ENCODE assay signal across 8 mouse cellular contexts in genomic region chr8:12395071-12396031, GRCm38 (mm10). TPM values are rescaled to one million over a fixed set of nuclear protein-coding genes. Genes with fewer than 3 reads are reported as not detected.
A peak's percentile ranks its signal among the peaks of the same experiment; 100 is the strongest.
DNase-seq lines count a peak whose midpoint lies in the region; ATAC-seq and TF ChIP-seq lines count a peak whose summit lies in the region.

Gene Sox1 (plus strand): TSS chr8:12395295.

- TF ChIP-seq CTCF in hindbrain, postnatal 0 days (IDR thresholded peaks at IDR 0.05; ENCODE audit: low read depth): no peak

- WGBS in hindbrain, postnatal 0 days: 2% methylated on average over 69 of the region's 89 CpGs
- 1% methylated on average over 77 of the region's 89 CpGs for WGBS in liver, embryonic 12.5 days (ENCODE audit: insufficient replicate concordance)

- H3K27ac ChIP-seq in hindbrain, postnatal 0 days: peak within 1 kb of the TSS; percentile 80
- H3K27ac ChIP-seq in liver, embryonic 12.5 days: no peak within 1 kb of the TSS

- H3K9ac ChIP-seq in hindbrain, postnatal 0 days (replicated peaks; ENCODE audit: low read length): peak within 1 kb of the TSS; percentile 65
- H3K9ac ChIP-seq in liver, embryonic 12.5 days: no peak within 1 kb of the TSS

- H3K4me2 ChIP-seq in hindbrain, postnatal 0 days (ENCODE audit: low read depth, low read length): peak within 1 kb of the TSS; percentile 51
- peak within 1 kb of the TSS; percentile 54 for H3K4me2 ChIP-seq in liver, embryonic 12.5 days

- peak; percentile 46 for DNase-seq in adrenal gland, postnatal 14 days
- DNase-seq in adrenal gland, postnatal 10 days: no peak
- peak; percentile 41 for DNase-seq in thymus, postnatal 4 days
- no peak for DNase-seq in thymus, postnatal 25 days
- peak; percentile 91 for DNase-seq in hindbrain, postnatal 0 days (ENCODE audit: low spot score)
- DNase-seq in right cerebral cortex, postnatal 25 days: peak; percentile 75
- DNase-seq in T-cell, adult 2 months (ENCODE audit: low spot score): no peak

- H3K36me3 ChIP-seq in hindbrain, postnatal 0 days (ENCODE audit: insufficient read depth, low read length): no peaks in the 10 kb centered on the region
- H3K36me3 ChIP-seq in liver, embryonic 12.5 days: no peaks in the 10 kb centered on the region

- H3K4me3 ChIP-seq in hindbrain, postnatal 0 days (ENCODE audit: low read length): peak within 1 kb of the TSS; percentile 47
- peak within 1 kb of the TSS; percentile 39 for H3K4me3 ChIP-seq in liver, embryonic 12.5 days

- peaks cover 55% of the 10 kb centered on the region for H3K27me3 ChIP-seq in hindbrain, postnatal 0 days (ENCODE audit: insufficient read depth, low read length)
- peaks cover 97% of the 10 kb centered on the region for H3K27me3 ChIP-seq in liver, embryonic 12.5 days (replicated peaks)

- ATAC-seq in hindbrain, postnatal 0 days: peak; percentile 92
- ATAC-seq in liver, embryonic 12.5 days: no peak

- H3K9me3 ChIP-seq in hindbrain, postnatal 0 days (ENCODE audit: low read length): no peaks in the 10 kb centered on the region
- no peaks in the 10 kb centered on the region for H3K9me3 ChIP-seq in liver, embryonic 12.5 days (replicated peaks)

- H3K4me1 ChIP-seq in hindbrain, postnatal 0 days (ENCODE audit: insufficient read depth, low read length): no peaks in the 10 kb centered on the region
- 0 out of 2 replicates have a peak, but pooled peaks cover 19% of the 10 kb centered on the region for H3K4me1 ChIP-seq in liver, embryonic 12.5 days

RNA-seq across cellular contexts. Expression of gene Sox1, which starts in this region (rescaled TPM):
- total RNA-seq in adrenal gland, postnatal 14 days (2021): not detected in 2 replicates
- total RNA-seq in adrenal gland, postnatal 10 days (2021): not detected
- 23.1 and 25.1 TPM in 2 replicates for total RNA-seq in hindbrain, postnatal 0 days (2014; rRNA removed)
- 2.5 and 2.7 TPM in 2 replicates for polyA plus RNA-seq in hindbrain, postnatal 0 days (2015; fragmentation: Nextera tagmentation; extraction: Ambion mirVana)
- polyA plus RNA-seq in liver, embryonic 12.5 days (2016; fragmentation: Nextera tagmentation; extraction: Ambion mirVana): not detected in 2 replicates

Comparison
In these comparisons a context has a peak if more than half of its experiments do, and no peak if none do; other contexts are left out.
1. RNA of gene Sox1 (total RNA-seq): 23.1 to 25.1 TPM in hindbrain, postnatal 0 days; not detected in adrenal gland, postnatal 14 days and not detected in adrenal gland, postnatal 10 days; every median in the first group is over 10 times any median in the second.
2. DNase-seq: peak in thymus, postnatal 4 days (single experiment), hindbrain, postnatal 0 days (single experiment) and right cerebral cortex, postnatal 25 days (single experiment); none in adrenal gland, postnatal 10 days (single experiment), thymus, postnatal 25 days (single experiment) and T-cell, adult 2 months (single experiment).
3. Peak in DNase-seq in adrenal gland, postnatal 14 days; RNA of the gene not detected or under 1 TPM.